Mouse (Mus musculus): ENCODE measurements around the gene Hells. TPM values are rescaled to one million over a fixed set of nuclear protein-coding genes. Genes with fewer than 3 reads are reported as not detected.

Gene Hells
- total RNA-seq (2021): 1 to 10 TPM; 1.2 to 2.9 TPM
- long read RNA-seq, experiment 1: 0 reads
- long read RNA-seq, experiment 2: 0 reads

DNA sequence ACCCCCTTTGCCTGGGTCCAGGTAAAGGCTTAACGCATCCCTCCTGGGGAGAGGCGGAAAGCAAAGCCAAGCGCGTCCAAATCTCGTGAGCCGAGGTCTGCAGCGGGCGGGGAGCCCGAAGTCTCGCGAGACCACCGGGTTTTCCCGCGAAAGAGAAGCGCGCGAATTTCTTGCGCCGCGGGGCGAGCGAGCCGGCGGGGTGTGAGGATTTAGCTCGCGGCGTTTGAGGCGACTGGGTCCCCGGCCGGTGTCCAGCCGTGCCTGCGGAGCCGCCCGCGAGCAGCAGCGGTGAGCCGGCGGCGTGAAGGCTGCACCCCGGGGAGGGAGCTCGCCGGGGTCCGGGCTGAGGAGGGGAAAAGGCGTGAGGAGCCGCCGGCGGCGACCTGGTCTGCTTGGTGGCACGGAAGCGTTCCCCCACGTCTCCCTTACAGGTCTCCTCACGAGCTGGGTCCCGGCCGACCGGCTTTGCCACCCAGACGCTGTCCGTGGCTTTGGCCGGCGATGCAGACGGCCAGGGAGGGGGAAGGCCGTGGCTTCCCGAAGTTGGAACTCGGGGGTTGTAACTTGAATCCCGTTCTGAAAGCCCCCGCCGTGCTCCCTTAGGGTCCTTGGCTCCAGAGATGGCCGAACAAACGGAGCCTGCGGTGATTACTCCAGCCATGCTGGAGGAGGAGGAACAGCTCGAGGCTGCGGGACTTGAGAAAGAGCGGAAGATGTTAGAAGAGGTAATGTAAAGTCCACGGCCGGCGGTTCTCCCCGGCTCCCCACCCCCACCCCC, at the start of gene Hells:
Gene Hells (plus strand): TSS at position 128 of the 778 bp plus-strand sequence.
- intact Hi-C loops (cut with DNase I; ENCODE audit: low total_unique reads): no loop called here
- DNase-seq: peak; percentile 86

DNA sequence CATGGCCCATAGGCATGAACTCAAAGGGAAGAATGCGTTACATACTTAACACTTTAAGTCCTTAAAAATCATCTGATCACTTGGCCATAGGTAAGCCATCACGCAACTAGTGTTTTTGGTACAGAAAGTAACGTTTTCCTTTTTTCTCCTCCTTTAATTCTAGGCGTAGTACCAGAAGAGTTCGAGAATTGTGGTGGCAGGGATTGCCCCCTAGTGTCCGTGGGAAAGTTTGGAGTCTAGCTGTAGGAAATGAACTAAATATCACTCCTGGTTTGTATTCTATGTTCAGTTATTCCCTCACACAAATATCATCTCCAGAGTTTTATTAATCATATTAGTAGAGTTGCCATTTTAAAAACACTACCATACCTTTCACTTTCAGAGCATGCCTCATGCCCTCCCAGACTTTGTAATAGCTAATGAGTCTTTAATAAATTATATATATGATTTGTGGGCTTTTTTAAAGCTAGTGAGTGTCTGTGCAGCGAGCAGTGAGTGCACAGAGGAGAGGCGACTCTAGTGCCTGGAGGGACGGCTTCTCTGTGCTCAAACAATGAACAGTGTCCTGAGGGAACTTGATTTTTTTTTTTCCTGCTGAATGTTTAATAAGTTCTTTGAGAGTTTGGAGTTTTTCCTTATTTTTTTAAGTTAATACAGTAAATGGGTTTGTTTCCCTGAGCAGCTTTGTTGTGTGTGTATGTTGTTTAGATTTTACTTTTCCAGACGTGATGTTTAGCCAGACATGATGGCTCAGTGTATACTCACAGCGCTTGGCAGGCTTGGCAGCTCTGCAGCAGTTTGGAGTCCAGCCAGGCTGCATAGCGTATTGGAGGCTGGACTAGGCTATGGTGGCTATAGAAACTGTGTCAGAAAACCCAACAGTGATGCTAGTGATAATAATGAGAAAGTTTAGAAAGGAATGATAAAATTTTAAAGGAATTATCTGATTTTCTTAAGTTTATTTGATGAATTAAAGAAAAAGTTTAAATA, 29.3 kb upstream of the Hells start:
- intact Hi-C loops (cut with DNase I; ENCODE audit: low total_unique reads): no loop called here
- DNase-seq: no peak

GRCm38 (mm10) chr19:38902501-38902900, 28.2 kb upstream of the Hells start:
- intact Hi-C loops (cut with DNase I; ENCODE audit: low total_unique reads): no loop called here
- no peak for DNase-seq

DNA sequence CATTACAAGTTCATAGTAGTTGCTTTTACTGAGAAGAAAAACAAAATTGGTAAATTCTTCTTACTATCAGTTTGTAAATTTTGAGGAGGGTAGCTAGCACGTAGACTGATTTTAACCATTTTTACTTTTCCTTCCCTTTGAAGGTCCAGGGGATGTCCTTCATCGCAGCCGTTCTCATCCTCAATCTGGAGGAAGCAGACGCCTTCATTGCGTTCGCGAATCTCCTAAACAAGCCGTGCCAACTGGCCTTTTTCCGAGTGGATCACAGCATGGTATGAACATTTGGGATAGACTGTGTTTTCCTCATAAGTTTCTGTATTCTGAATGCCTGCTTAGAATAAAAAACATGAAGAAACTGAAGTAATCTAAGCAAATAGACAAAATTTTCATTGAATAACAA, 16.9 kb upstream of the Hells start:
- intact Hi-C loops (cut with DNase I; ENCODE audit: low total_unique reads): loop anchor here (10.0 kb wide), 1 partner anchor 489 kb away; no protein-coding TSS in a partner anchor
- no peak for DNase-seq

DNA sequence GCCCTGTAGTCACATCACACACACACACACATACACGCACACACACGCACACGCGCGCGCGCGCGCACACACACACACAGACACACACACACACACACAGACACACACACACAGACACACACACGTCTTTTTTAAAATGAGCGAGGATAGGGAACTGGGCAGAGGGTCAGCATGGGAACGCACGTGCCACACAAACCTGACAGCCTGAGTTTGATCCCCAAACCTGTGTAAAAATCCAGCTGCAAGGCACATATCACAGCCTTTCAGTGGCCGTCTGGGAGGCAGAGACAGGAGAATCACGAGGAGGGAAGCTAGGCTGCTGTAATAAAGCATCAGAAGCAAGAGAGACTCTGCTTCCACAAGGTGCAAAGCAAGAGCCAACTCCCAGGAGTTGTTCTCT, 15.8 kb upstream of the Hells start:
- intact Hi-C loops (cut with DNase I; ENCODE audit: low total_unique reads): loop anchor here (10.0 kb wide), 1 partner anchor 490 kb away; no protein-coding TSS in a partner anchor
- DNase-seq: no peak

- DNase-seq: peak; percentile 20
- intact Hi-C loops (cut with DNase I; ENCODE audit: low total_unique reads): loop anchor here (10.0 kb wide), 1 partner anchor 491 kb away; no protein-coding TSS in a partner anchor
These were observed 15.0 kb upstream of the Hells start for GRCm38 (mm10) chr19:38915677-38916076.

GRCm38 (mm10) chr19:38928481-38929158, 2.1 kb upstream of the Hells start:
- intact Hi-C loops (cut with DNase I; ENCODE audit: low total_unique reads): no loop called here
- DNase-seq: no peak

DNA sequence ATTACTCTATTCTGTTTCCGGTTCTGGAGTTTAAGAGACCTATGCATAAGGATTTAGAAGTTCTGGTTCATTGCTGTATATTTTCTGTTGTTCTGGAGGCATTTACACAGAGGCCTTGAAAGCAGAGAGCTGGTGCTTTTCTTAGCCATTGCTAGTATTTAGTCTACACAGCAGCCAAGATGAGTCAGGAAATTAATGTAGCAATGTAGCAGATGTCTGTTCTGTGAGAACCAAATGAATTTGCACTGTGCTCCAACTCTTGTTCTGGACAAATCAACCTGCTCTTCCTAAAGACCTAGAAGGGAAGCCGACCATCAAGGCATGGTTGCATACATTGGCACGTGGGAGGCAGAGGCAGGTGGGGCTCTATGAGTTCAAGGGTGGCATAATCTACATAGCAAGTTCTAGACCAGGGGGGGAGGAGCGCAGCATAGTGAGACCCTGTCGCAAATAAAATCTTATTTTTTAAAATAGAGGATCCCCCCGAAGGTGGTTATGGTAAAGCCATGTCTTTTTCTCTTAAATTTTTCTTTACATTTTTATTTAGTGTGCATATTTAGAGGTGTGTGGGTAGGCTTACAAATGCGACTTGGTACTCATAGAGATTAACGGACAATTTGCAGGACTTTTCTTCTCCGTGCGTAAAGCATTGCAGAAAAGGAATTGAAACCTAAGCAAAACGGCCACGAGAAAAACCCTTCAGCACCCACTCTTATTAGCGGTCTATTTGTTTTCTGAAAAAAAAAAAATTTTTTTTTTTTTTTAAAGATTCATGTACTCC, 1.1 kb upstream of the Hells start:
- no peak for DNase-seq
- intact Hi-C loops (cut with DNase I; ENCODE audit: low total_unique reads): no loop called here

- intact Hi-C loops (cut with DNase I; ENCODE audit: low total_unique reads): no loop called here
- DNase-seq: no peak
These were observed 395 bp upstream of the Hells start for GRCm38 (mm10) chr19:38930252-38930787.

GRCm38 (mm10) chr19:38931566-38931890, 813 bp downstream of the Hells start:
- no peak for DNase-seq
- intact Hi-C loops (cut with DNase I; ENCODE audit: low total_unique reads): no loop called here

- intact Hi-C loops (cut with DNase I; ENCODE audit: low total_unique reads): no loop called here
These were observed 14.0 kb downstream of the Hells start for GRCm38 (mm10) chr19:38944590-38945307.

GRCm38 (mm10) chr19:38970741-38971140, 40.0 kb downstream of the Hells start:
- DNase-seq: no peak
- intact Hi-C loops (cut with DNase I; ENCODE audit: low total_unique reads): no loop called here

More at GRCm38 (mm10) chr19:38944590-38945307, 14.0 kb downstream of the Hells start:
- no peak for DNase-seq

DNA sequence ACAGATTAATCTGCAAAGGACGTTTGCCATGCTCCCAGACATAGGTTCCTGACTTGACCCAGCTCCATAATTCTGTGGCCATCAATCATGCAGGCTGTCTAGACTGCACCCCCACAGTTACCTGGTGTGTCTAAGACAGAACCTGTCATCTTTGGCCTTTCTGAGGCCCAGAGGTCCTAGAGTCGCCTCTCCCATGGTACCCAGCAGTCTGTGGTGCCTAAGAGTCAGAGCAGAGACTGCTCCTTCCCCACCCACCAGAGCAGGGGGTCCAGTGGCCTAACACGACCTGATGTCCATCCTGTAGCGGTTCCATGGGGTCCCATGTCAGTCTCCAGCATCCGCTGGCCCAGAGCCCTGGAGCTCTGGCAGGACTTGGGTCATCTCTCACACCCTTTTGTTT, 41.9 kb downstream of the Hells start:
- intact Hi-C loops (cut with DNase I; ENCODE audit: low total_unique reads): no loop called here
- DNase-seq: no peak

DNA sequence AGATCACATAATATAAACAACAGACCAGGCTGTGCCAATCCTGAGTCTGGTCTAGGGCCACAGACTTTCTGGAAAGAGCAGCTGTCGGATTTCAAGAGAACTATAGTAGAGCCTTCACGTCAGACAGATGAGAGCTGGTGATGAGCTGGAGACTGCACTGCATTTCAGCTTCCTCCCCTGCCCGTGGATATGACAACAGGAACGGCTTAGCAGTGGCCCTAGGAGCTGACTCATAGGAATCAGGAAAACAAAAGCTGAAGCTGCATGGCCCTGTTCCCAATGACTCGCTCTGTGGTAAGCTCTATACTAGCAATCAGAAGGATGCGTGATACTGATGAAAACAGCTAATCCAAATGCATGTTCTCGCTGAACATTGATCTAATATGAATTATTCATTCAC, 43.0 kb downstream of the Hells start:
- intact Hi-C loops (cut with DNase I; ENCODE audit: low total_unique reads): no loop called here
- DNase-seq: no peak

DNA sequence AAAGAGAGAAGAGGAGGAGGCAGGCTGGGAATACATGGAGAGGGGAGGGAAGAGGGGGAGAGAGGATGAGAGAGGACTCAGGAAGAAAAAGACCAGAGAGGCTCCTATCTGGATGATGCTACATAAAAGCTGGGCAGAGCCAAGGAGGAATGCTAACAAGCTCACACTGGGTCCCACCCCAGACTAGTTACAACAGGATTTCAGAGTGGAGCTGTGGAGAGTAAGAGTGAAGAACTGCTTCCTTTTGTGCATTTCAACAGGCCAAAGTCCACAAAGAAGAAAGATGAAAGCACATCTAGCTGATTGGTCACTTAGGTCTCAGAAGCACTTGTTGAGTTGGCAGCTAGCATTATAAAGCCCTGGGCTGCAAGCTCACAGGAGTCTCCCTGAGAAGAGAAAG, 45.6 kb downstream of the Hells start:
- intact Hi-C loops (cut with DNase I; ENCODE audit: low total_unique reads): no loop called here
- no peak for DNase-seq

- intact Hi-C loops (cut with DNase I; ENCODE audit: low total_unique reads): no loop called here
These were observed 51.3 kb downstream of the Hells start for GRCm38 (mm10) chr19:38981966-38982365.

GRCm38 (mm10) chr19:38998248-38998647, 67.5 kb downstream of the Hells start:
- intact Hi-C loops (cut with DNase I; ENCODE audit: low total_unique reads): no loop called here
- DNase-seq: no peak

More at GRCm38 (mm10) chr19:38981966-38982365, 51.3 kb downstream of the Hells start:
- peak; percentile 41 for DNase-seq

GRCm38 (mm10) chr19:38998676-38999075, 68.0 kb downstream of the Hells start:
- intact Hi-C loops (cut with DNase I; ENCODE audit: low total_unique reads): no loop called here
- DNase-seq: no peak

All from gastrocnemius, postnatal 14 days (tissue).